In the genomic region with DNA sequence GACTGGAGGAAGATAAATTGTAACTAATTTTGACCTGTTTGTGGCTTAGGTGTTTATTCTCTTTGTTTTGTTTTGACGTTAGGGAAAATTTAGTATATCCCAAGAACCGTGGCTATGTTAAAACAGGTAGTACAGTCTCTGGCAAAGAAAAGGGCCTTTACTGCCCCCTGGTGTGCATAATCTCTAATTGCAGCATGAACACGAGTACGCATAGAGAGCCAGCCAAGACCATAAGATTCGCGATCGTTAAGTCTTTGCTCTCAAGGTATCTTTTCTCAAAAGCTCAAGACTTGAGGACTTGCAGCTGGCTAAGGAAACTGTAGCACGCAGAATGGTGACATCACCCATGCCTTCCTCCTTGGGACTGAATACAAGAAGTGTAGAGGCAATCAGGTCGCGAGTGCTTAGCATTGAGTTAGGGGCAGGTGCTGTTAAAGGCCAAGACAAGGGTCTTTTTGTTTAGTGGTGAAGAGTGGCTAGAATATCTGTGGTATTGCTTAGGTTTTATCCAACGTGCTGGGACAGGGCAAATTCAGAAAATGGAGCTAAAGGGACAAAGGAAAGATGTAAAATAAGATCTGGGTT, we compare ENCODE assay signal across 8 mouse cellular contexts. TPM values are rescaled to one million over a fixed set of nuclear protein-coding genes. Genes with fewer than 3 reads are reported as not detected.
DNase-seq lines count a peak whose midpoint lies in the region; TF ChIP-seq lines count a peak whose summit lies in the region.

No protein-coding gene starts in this region.

- H3K27ac ChIP-seq in heart, adult 2 months: no peak overlapping the region

- no peaks in the 10 kb centered on the region for H3K27me3 ChIP-seq in heart, adult 2 months (ENCODE audit: control insufficient read depth, insufficient read depth, low read length)

- WGBS in heart, adult 2 months: 22% methylated on average over 11 of the region's 11 CpGs

- intact Hi-C loops in heart, adult 2 months (cut with DNase I): loop anchor here (1.0 kb wide), 1 partner anchor 73 kb away; no protein-coding TSS in a partner anchor
- intact Hi-C loops in heart, postnatal 25 days (cut with DNase I): loop anchor here (1.0 kb wide), 1 partner anchor 71 kb away; no protein-coding TSS in a partner anchor

- no peaks in the 10 kb centered on the region for H3K36me3 ChIP-seq in heart, adult 2 months (ENCODE audit: control insufficient read depth, insufficient read depth, low read length)

- no peak overlapping the region for H3K4me3 ChIP-seq in heart, adult 2 months

- H3K4me1 ChIP-seq in heart, adult 2 months (ENCODE audit: control insufficient read depth, insufficient read depth, low read length): peaks cover 1% of the 10 kb centered on the region; the same call in 1 of the 2 replicates

- no peak for TF ChIP-seq POLR2A in heart, adult 2 months (IDR thresholded peaks at IDR 0.05; ENCODE audit: insufficient read depth, low read depth, low read length)

- H3K9ac ChIP-seq in heart, adult 2 months (ENCODE audit: low read depth, low read length): no peak overlapping the region

- no peak for TF ChIP-seq EP300 in heart, adult 2 months (IDR thresholded peaks at IDR 0.05; ENCODE audit: insufficient read depth, low read depth, low read length)

- H3K79me2 ChIP-seq in heart, adult 2 months (replicated peaks; ENCODE audit: control insufficient read depth, insufficient read depth, low read length): no peaks in the 10 kb centered on the region

- DNase-seq in heart, adult 2 months: peak; percentile 41 to 44
- no peak for DNase-seq in heart, postnatal 25 days (ENCODE audit: low spot score)
- peak; percentile 80 to 81 for DNase-seq in cerebellum, postnatal 10 days
- peak; percentile 64 to 73 for DNase-seq in frontal cortex, postnatal 25 days (ENCODE audit: low spot score in 2 of 2)
- DNase-seq in induced T-regulatory cell, adult 2 months (ENCODE audit: low read depth): peak; percentile 82
- DNase-seq in left cerebral cortex, adult 11 months (ENCODE audit: low spot score): peak; percentile 47
- peak; percentile 91 for DNase-seq in lung, postnatal 36 days
- DNase-seq in right cerebral cortex, postnatal 14 days: peak; percentile 59

- peak; percentile 86 for TF ChIP-seq CTCF in heart, adult 2 months (IDR thresholded peaks at IDR 0.05)

RNA-seq across cellular contexts. Expression of a gene that starts 35.8 kb away (rescaled TPM):
- total RNA-seq in heart, adult 2 months (2021): 100 to 1,000 TPM; 284 to 336 TPM
- polyA plus RNA-seq in heart, adult 2 months (2012; rRNA removed): 186 and 235 TPM in 2 replicates
- 100 to 1,000 TPM; 265 to 283 TPM for total RNA-seq in heart, postnatal 25 days (2021)
